Mouse (Mus musculus) hindlimb bud, embryonic 11.5 days (tissue): Measurements from ENCODE around the gene 1810043G02Rik.
"Not testable (repeated sequence)": the region's sequence is repeated elsewhere in the genome, so short reads cannot be mapped to it uniquely, and the experiment has no call there.

Experiments
- DNase-seq: peaks from one replicate; pipeline ENCODE4 v3.0.0-alpha.2; 2012; ENCODE audit warnings: low read depth, low spot score; ENCODE audit errors: extremely low spot score

The 1810043G02Rik gene

DNA sequence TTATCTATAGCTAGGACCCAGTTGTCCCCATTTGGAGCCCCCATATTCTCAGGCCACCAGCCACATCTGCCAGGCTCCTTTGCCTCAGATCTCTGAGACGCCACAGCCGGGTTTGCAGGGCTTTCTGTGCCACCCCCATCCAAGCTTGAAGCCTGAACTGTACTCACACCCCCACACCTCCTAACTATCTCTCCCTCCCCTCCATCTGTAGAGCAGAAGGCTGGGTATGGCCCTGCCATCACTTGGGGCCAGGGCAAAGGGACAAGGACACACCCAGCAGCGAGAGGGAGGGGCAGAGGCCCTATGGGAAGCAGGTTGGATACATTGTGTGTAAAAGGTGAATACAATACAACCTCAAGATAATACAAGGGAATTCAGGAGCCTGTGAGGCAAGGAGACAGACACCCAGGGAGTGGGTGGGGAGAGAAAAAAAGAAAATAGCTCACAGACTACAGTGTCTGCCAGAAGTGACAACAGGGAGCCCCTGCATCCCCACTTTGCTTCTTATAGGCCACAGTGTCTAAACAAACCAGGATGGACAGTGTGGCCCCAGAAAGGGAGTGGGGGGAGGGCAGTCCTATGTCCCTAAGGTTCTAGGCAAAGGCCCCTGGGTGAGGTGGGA, 26.3 kb downstream of the 1810043G02Rik start:
- DNase-seq, result no peak

DNA sequence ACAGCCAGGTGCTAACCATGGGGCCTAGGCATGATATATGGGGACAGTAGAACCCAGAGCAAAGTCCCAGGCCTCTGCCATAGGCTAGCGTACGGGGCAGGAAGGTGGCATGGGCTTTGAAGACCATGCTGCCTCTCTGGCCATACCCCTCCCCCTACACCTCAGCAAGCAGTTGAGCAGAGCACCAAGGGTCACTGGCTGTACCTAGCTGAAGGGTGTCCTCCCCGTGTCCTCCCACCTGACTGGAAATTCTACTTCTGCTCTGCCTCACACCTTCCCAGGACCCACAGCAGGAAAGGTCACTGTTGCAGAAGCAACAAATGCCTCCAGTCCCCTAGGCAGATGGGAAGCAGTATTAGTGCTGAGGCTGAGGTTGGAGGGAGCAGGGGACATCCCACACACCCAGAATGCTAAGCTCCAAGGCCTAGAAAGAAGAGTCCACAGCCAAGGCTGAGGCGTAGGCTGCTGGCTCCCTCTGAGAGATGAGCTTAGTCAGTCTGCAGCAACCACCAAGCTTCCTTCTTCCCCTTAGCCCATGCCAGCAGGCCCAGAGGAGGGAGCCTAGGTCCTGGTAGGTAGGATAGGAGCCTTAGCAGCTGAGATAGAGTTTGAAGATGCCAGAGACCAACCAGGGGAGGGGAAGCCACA, 27.6 kb downstream of the 1810043G02Rik start:
- no peak for DNase-seq

DNA sequence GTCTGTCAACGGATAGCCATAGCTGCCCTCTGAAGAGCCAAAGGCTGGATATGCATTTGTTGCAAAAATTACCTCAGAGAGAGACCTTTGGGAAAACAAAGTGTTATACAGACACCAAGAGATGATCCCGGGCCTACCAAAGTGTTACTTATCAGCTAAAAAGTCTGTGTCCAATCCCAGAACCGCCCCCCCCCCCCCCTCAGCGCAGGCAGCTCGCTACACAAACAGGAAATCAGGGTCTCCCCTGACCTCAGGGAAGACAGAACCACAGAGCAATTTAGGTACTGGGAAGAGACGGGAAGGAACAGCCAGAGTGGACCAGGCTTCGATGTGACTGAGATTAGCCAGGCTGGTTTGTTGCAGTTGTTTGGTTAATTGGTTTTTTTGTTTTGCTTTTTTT, 28.9 kb downstream of the 1810043G02Rik start:
- DNase-seq, result no peak

DNA sequence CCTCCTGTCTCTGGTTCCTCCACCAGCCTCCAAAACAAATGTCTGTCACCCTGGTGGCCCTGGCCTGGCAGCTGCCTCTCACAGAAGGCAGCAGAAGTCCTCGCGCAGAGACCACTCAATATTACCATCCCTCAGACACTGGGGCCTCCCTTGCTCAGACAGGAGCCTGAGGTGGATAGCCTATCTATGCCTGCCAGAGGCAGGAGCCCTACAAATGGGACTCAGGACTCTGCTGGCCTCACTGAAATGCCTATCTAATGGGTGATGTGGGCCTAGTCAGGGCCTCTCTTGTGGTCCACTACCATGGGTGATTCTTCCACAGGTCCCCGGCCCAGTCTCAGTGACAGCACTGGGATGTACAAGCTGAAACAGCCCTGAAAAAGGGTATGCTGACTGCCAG, 29.8 kb downstream of the 1810043G02Rik start:
- no peak for DNase-seq

DNA sequence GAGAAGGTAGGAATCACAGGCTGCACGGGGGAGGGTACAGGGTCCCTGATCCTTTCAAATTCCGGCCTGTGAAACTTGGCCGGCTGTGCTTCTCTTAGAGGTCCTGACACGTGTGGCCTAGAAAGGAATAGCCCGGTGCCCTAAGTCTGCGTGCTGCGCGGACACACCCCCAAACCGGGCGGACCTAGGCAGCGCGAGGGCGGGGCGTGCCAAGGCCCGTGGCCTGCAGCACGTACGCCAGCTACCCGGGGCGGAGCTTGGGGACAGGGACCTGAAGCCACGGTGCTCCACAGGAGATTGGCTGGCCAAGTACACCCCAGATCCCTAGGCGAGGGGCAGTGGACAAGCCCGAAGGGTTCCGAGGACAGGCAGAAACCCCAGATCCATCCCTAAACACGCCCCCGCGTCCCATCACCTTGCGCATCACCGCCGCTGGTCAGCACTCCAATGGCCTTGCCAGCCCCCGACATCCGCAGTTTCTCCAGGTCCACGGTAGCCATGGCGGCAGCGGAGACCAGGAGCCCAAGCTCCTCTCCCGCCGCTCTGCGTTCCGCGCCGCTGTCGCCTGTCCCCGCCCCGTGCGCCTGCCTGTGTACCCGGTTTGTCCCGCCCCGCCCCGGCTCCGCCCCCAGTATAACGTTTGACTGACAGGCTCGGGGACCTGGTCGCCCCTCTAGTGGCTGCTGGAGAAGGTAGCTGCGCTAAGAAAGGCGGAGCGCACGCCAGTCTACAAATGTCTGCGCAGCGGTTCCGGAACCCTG, 31.0 kb downstream of the 1810043G02Rik start:
- peak; percentile 64 for DNase-seq

DNA sequence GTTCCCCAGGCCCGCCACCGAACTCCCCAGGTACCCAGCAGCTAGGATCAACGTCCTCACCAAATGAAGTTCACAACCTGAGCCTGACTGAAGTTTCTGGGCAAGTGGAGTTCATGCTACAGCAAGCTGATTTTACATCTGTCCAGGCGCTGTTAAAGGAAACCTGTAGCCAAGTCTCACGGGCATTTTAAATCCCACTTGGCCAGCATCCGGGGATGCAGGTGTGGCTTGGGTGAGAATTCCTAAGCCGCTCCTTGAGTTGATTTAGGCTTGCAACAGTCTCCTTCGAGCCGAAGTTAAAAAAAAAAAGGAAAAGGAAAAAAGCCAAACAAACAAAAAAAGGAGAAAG, 31.6 kb downstream of the 1810043G02Rik start, which contains the start of gene Pfkl:
TSS of gene Pfkl (minus strand) at position 139 of the 349 bp plus-strand sequence.
- DNase-seq, result peak; percentile 57

DNA sequence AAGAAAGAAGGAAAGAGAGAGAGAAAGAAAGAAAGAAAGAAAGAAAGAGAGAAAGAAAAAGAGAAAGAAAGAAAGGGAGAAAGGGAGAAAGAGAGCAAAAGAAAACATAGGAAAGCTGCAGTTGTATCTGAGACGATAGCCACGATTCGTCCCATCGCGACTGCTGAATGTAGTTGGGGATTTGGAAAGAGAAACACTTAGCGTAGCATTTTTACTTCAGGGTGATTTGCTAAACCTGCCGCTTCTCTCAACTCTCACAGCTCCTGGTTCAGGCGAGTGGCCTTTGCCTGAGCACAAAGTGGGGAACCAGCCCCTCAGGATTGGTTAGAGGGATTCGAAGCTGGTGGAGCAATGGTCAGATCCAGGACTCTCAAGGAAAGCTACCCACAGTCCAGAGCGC, 32.0 kb downstream of the 1810043G02Rik start:
- DNase-seq, result peak; percentile 6

DNA sequence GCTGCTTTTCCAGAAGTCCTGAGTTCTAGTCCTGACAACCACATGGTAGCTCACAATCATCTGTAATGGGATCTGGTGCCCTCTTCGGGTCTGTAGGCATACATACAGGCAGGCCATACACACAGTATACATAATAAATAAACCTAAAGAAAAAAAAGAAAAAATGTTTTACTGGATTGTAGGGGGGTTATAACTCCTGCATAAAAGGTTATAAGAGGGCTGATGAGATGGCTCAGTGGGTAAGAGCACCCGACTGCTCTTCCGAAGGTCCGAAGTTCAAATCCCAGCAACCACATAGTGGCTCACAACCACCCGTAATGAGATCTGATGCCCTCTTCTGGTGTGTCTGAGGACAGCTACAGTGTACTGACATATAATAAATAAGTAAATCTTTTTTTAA, 32.8 kb downstream of the 1810043G02Rik start:
- DNase-seq, result not testable (repeated sequence)

DNA sequence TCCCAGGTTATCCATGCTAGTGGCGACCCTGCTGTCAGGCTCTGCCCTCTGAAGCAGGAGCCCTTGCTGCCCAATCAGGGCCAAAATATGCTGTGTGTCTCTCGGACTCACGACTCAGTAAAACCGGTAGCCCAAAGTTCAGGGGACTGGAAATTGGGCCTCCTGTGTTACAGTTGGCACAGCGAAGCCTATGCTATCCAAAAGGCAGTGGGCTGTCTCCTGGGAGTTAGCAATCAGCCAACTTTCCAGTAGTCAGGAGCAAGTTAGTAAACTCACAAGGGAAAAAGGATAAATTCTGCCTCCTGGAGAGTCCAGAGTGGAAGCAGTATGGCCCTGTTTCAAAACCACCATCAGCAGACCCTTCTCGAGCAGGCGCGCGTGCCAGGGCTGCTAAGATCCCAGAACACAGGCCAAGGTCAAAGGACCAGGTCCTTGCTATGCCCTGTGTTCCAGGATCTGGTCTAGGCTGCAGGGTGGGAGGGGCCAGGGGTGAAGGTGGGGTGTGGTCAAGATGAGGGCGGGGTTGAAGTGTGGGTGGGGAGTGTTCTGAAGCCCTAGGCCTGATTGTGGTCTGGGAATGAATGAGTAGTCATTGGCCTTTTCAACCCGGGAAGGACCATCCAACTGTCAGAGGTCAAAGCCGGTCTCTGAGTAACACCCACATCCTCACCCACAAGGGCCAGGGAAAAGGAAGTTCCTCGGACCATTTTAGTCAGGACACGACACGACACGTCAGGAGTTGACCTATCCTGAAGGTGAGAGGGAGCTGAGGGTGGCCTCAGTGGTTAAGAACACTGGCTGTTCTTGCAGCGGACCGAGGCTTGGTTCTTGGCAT, 34.6 kb downstream of the 1810043G02Rik start:
- DNase-seq, result no peak

DNA sequence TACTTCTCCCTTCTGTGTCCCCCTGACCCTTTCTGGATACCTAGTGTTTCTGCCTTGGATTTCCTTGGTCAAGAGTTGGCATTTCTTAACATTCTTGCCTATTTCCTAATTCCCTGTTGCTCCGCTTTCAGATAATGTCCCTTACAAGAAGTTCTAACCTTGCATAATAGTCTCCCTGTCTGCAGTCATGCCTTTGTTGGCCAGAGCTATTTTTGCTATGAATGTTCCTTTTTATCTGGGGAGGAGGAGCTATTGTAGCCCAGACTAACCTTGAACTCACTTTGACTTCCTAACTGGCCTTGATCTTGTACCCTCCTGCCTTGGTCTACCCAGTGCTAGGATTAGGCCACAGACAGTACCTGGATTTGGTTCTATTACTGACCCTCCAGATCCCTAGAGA, 37.2 kb downstream of the 1810043G02Rik start:
- DNase-seq, result no peak

DNA sequence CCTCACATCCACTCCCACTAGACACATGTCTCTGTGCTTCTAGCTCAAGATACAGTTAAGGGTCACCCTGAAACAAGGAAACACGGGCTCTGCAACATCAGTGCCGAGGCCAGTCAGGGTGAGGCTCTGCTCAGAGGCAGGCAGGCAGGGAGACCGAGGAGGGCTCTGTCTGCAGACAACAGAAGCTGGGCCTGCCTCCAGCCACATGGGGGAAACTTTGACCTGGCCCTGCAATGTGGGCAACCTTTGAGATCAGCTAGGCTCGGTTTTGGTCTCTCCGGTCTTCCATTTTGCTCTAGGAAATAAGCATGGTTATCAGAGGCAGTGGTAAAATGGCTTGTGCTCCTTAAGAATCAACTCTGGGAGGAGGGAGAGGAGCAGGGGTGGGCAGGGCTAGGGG, 38.0 kb downstream of the 1810043G02Rik start:
- no peak for DNase-seq

DNA sequence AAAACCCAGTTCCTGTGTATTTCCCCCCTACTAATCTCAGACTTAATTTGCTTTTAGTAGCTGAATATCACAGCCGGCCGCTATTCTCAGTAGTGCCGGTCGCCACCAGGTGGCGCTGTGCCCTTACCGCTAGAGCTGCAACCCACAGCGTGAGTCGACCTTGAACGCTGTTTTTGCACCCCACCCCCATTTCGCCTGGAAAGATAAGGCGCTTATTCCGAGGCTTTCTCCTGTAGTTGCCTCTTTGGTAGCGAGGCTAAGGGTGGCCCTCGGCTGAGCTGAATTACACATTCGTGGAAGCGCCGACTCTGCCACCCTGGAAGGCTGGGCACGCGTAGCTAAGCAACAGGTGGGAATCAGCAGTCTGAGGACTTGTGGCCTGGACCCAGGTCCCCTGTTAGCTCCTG, 40.5 kb downstream of the 1810043G02Rik start:
- peak; percentile 73 for DNase-seq

DNA sequence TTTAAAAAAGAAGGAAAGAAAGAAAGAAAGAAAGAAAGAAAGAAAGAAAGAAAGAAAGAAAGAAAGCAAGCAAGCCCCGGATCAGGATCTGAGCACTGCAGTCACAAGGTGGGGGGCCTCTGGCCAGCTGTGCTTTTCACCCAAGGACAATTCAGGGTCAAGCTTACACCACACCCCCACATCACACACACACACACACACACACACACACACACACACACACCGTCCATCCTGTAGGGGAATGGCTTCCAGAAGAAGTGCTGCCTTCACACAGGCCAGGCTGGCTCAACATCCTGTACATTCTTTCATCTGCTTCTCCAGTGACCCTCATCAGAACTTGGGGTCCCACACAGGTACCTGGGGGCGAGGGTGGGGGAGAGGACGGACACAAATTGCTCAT, 41.0 kb downstream of the 1810043G02Rik start:
- DNase-seq, result no peak

DNA sequence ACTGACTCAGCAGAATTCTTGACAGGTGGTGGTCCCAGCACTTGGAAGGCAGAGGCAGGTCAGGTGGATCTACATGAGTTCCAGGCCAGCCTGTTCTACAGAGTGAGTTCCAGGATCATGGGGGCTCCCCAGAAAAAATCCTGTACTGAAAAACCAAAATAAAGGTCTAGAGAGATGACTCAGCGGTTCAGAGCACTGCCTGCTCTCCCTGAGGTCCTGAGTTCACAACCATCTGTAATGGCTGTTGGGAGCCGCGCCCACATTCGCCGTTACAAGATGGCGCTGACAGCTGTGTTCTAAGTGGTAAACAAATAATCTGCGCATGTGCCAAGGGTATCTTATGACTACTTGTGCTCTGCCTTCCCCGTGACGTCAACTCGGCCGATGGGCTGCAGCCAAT, 41.7 kb downstream of the 1810043G02Rik start:
- not testable (repeated sequence) for DNase-seq

DNA sequence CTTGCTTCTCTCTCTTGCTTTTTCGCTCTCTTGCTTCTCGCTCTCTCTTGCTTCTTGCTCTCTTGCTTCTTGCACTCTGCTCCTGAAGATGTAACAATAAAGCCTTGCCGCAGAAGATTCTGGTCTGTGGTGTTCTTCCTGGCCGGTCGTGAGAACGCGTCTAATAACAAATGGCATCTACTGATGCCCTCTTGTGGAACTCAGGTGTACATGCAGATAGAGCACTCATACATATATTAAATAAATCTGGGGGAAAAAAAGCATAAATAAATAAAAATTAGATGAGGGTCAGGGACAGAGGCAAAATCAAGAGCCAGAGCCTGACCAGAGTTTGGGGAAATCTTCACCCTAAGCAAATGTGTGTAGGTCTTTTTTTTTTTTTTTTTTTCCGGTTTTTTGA, 47.1 kb downstream of the 1810043G02Rik start:
- DNase-seq, result not testable (repeated sequence)

DNA sequence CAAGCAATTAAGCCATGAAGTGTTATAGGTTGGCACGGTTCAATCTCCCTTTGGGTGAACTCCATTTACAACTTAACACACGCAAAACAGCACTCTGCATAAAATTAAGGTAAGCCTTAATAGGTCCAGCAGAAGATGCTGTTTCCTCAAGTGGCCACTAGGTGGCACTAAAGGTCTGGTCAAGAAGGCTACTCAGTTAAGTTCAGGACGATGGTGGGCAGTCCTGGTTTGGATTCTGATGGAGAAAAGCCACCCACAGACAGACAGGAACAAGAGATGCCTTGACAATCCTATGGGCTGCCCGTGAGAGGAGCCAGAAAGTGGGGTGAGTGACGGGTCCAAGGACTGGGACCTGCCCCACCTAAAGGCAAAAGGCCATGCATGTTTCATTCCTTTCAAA, 49.8 kb downstream of the 1810043G02Rik start:
- DNase-seq, result peak; percentile 81

DNA sequence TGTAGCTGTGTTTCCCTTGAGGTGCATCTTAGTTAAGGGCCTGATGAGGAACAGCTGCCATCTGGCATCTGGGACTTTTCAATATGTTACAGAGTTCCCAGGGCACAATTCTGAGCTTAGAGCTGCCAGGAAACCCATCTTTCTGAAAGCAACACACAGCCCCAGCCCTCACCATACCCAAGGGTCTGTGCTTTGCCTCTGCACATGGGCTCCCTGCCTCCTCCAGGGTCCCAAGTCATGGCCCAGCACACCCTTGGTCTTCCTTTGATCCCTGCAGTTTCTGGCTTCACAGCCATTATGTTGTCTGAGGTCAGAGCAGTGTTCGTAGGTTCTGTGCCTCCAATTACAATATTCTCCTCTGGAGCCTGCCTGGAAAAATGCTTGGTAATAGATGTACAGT, 50.8 kb downstream of the 1810043G02Rik start:
- no peak for DNase-seq

DNA sequence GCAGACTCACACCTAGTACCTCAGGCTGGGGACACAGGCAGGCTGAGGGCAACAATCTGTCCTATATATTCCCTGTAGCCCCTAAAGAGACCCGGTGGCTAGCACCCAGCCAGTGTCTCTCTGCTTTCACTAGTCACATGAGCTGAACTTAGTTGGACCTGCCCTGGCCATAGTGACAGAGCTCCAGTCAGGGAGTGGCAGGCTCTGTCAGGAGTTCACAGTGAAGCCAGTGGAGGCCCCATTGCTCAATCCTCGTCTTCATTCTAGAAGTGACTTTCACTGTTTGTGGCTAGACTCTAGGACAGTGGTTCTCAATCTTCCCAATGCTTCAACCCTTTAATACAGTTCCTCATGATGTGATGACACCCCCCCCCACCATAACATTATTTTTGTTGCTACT, 53.7 kb downstream of the 1810043G02Rik start:
- no peak for DNase-seq
